Mouse (Mus musculus): ENCODE measurements at regions not wholly inside any gene's neighbourhood (a gene's known extent, or its start where the extent isn't known, plus 50 kb on each side); places are given as distances from the start of the nearest gene placed in this dataset.

GRCm38 (mm10) chr15:36345413-36345812 is 662.2 kb downstream of the Zfp706 start:
- WGBS: 90% methylated on average over 4 of the region's 4 CpGs
- DNase-seq (ENCODE audit: low spot score) (no peak), ATAC-seq (replicated peaks; ENCODE audit: low FRiP score, low read depth) (no peak)
- H3K4me1 ChIP-seq (replicated peaks; ENCODE audit: insufficient read depth, low read length): 0 out of 2 replicates have a peak, but pooled peaks cover 6% of the 10 kb centered on the region
- no peak for TF ChIP-seq CTCF (IDR thresholded peaks at IDR 0.05; ENCODE audit: low read depth)
- no peak overlapping the region for H3K9ac ChIP-seq (ENCODE audit: low read depth, low read length)
- no peaks in the 10 kb centered on the region for H3K36me3 ChIP-seq (ENCODE audit: insufficient read depth, low read length)
- no peak overlapping the region for H3K27ac ChIP-seq
- H3K4me2 ChIP-seq (ENCODE audit: low read length): no peak overlapping the region
- no peaks in the 10 kb centered on the region for H3K9me3 ChIP-seq (replicated peaks; ENCODE audit: low read length)
- no peaks in the 10 kb centered on the region for H3K27me3 ChIP-seq (ENCODE audit: insufficient read depth, low read length)
- no peak overlapping the region for H3K4me3 ChIP-seq (replicated peaks; ENCODE audit: low read depth, low read length)

- no peak for DNase-seq (ENCODE audit: low spot score)
Measured at GRCm38 (mm10) chr15:36339971-36340550, 667.5 kb downstream of the Zfp706 start.

DNA sequence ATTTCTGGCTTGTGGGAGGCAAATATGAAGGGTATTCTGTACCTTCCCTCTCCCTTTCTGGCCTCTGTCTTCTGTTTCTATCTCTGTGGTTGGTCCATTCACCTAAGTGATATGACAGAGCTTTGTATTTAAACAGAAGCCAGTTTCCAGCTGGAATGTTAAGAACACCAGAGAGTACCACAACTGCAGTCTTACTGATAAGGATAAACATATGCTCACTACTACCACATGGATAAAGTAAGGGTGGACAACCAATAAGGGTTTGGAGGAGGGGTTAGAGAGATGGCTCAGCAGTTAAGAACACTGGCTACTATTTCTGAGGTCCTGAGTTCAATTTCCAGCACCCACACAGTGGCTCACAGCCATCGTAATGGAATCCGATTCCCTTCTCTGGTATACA is 668.8 kb downstream of the Zfp706 start:
- H3K4me3 ChIP-seq (replicated peaks; ENCODE audit: low read depth, low read length): no peak overlapping the region
- no peak overlapping the region for H3K4me2 ChIP-seq (ENCODE audit: low read length)
- no peak overlapping the region for H3K27ac ChIP-seq
- ATAC-seq (replicated peaks; ENCODE audit: low FRiP score, low read depth): no peak
- no peaks in the 10 kb centered on the region for H3K27me3 ChIP-seq (ENCODE audit: insufficient read depth, low read length)
- DNase-seq (ENCODE audit: low spot score): no peak
- 60% methylated on average over 2 of the region's 2 CpGs for WGBS
- H3K9ac ChIP-seq (ENCODE audit: low read depth, low read length): no peak overlapping the region
- no peaks in the 10 kb centered on the region for H3K36me3 ChIP-seq (ENCODE audit: insufficient read depth, low read length)
- H3K9me3 ChIP-seq (replicated peaks; ENCODE audit: low read length): no peaks in the 10 kb centered on the region
- TF ChIP-seq CTCF (IDR thresholded peaks at IDR 0.05; ENCODE audit: low read depth): no peak
- no peaks in the 10 kb centered on the region for H3K4me1 ChIP-seq (replicated peaks; ENCODE audit: insufficient read depth, low read length)

More at GRCm38 (mm10) chr15:36339971-36340550, 667.5 kb downstream of the Zfp706 start:
- Histone ChIP-seq H3K27ac (no peak overlapping the region), H3K4me2 (ENCODE audit: low read length) (no peak overlapping the region), H3K9ac (ENCODE audit: low read depth, low read length) (no peak overlapping the region), H3K27me3 (ENCODE audit: insufficient read depth, low read length) (no peaks in the 10 kb centered on the region), H3K36me3 (ENCODE audit: insufficient read depth, low read length) (no peaks in the 10 kb centered on the region), H3K4me1 (replicated peaks; ENCODE audit: insufficient read depth, low read length) (no peaks in the 10 kb centered on the region), H3K4me3 (replicated peaks; ENCODE audit: low read depth, low read length) (no peak overlapping the region), H3K9me3 (replicated peaks; ENCODE audit: low read length) (no peaks in the 10 kb centered on the region)
- TF ChIP-seq CTCF (IDR thresholded peaks at IDR 0.05; ENCODE audit: low read depth): no peak
- ATAC-seq (replicated peaks; ENCODE audit: low FRiP score, low read depth): no peak
- WGBS: 80% methylated on average over 5 of the region's 5 CpGs

GRCm38 (mm10) chr15:36336857-36337256 is 670.7 kb downstream of the Zfp706 start:
- H3K4me3 ChIP-seq (replicated peaks; ENCODE audit: low read depth, low read length): no peak overlapping the region
- ATAC-seq (replicated peaks; ENCODE audit: low FRiP score, low read depth) (no peak), DNase-seq (ENCODE audit: low spot score) (no peak)
- H3K4me2 ChIP-seq (ENCODE audit: low read length): no peak overlapping the region
- no peak overlapping the region for H3K27ac ChIP-seq
- no peaks in the 10 kb centered on the region for H3K4me1 ChIP-seq (replicated peaks; ENCODE audit: insufficient read depth, low read length)
- H3K36me3 ChIP-seq (ENCODE audit: insufficient read depth, low read length): no peaks in the 10 kb centered on the region
- H3K9ac ChIP-seq (ENCODE audit: low read depth, low read length): no peak overlapping the region
- TF ChIP-seq CTCF (IDR thresholded peaks at IDR 0.05; ENCODE audit: low read depth): no peak
- WGBS: 83% methylated on average over 2 of the region's 2 CpGs
- H3K27me3 ChIP-seq (ENCODE audit: insufficient read depth, low read length): no peaks in the 10 kb centered on the region
- no peaks in the 10 kb centered on the region for H3K9me3 ChIP-seq (replicated peaks; ENCODE audit: low read length)

- WGBS: 67% methylated on average over 2 of the region's 2 CpGs
- no peak for DNase-seq (ENCODE audit: low spot score)
- no peak overlapping the region for H3K27ac ChIP-seq
Measured at GRCm38 (mm10) chr15:36335116-36335515, 672.5 kb downstream of the Zfp706 start.

DNA sequence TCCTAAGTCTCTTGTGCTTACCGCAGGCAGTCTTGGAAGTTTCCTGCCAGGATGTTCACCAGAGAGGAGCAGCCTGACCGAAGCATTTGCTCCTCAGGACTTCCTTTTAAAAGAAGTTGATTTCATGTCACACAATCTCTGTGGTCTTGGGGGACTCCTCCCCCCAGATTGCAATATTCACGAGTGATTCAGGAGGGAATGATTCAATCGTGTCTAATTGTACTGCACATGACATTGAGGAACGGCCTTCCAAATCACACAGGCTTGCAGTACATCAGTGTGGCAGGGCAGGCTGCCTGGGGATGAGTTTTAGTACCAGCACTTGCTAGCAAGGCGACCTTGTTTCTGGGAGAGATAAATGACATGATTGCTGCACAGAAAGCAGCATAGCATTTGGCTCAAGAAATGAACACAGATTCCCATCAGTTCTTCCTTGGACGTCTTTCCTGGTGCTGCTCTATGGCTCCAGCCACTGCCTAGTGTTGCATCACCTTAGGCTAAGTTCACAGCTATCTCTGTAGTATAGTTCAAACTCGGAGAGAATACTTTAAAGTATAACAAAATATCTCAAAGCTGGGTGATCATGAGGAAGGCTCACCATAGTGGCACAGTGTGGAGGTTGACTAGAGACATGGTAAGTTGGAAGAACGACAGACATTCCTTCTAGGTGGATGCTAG is 673.0 kb downstream of the Zfp706 start:
- no peak for ATAC-seq (replicated peaks; ENCODE audit: low FRiP score, low read depth)
- Histone ChIP-seq H3K27me3 (ENCODE audit: insufficient read depth, low read length) (no peaks in the 10 kb centered on the region), H3K4me1 (replicated peaks; ENCODE audit: insufficient read depth, low read length) (no peaks in the 10 kb centered on the region), H3K27ac (no peak overlapping the region), H3K36me3 (ENCODE audit: insufficient read depth, low read length) (no peaks in the 10 kb centered on the region), H3K4me2 (ENCODE audit: low read length) (no peak overlapping the region), H3K4me3 (replicated peaks; ENCODE audit: low read depth, low read length) (no peak overlapping the region), H3K9me3 (replicated peaks; ENCODE audit: low read length) (no peaks in the 10 kb centered on the region), H3K9ac (ENCODE audit: low read depth, low read length) (no peak overlapping the region)
- DNase-seq (ENCODE audit: low spot score): no peak
- WGBS: 70% methylated on average over 9 of the region's 9 CpGs
- TF ChIP-seq CTCF (IDR thresholded peaks at IDR 0.05; ENCODE audit: low read depth): no peak

More at GRCm38 (mm10) chr15:36335116-36335515, 672.5 kb downstream of the Zfp706 start:
- H3K27me3 ChIP-seq (ENCODE audit: insufficient read depth, low read length): no peaks in the 10 kb centered on the region
- no peak overlapping the region for H3K4me2 ChIP-seq (ENCODE audit: low read length)
- no peak overlapping the region for H3K4me3 ChIP-seq (replicated peaks; ENCODE audit: low read depth, low read length)
- no peak for TF ChIP-seq CTCF (IDR thresholded peaks at IDR 0.05; ENCODE audit: low read depth)
- no peaks in the 10 kb centered on the region for H3K4me1 ChIP-seq (replicated peaks; ENCODE audit: insufficient read depth, low read length)
- ATAC-seq (replicated peaks; ENCODE audit: low FRiP score, low read depth): no peak
- H3K9me3 ChIP-seq (replicated peaks; ENCODE audit: low read length): no peaks in the 10 kb centered on the region
- H3K9ac ChIP-seq (ENCODE audit: low read depth, low read length): no peak overlapping the region
- H3K36me3 ChIP-seq (ENCODE audit: insufficient read depth, low read length): no peaks in the 10 kb centered on the region

Data from kidney, postnatal 0 days (tissue).